In the genomic region with DNA sequence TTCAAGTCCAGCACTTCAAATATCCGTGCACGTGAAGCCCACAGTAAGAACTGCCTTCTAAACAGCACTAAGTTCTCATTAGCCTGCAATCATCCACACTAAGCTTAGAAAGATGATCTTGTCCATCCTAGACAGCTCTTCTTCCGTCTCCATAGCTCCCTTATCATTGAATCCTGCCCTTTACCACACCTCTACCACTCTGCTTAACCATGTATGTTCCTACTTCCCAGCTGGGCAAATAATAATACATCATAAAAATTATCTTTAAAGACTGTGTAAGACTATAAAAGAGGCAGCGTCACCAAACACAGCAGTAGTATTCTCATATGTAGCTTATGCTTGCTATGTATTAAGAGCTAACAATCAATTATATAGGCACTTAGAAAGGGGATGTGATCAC, we compare ENCODE assay signal across 33 mouse cellular contexts.
"Had no signal": no experiment of that assay in that cellular context is flagged by ENCODE, and none has a peak within 500 bp of the region (broad histone marks: within the 10 kb centered on the region; RNA-seq: fewer than 3 reads in every experiment).

No protein-coding gene starts in this region.

- H3K27ac ChIP-seq: heart, embryonic 10.5 days; heart, embryonic 13.5 days; heart, embryonic 15.5 days; hindbrain, embryonic 10.5 days; hindbrain, embryonic 12.5 days; hindbrain, embryonic 13.5 days; hindbrain, embryonic 14.5 days; hindbrain, embryonic 15.5 days; hindbrain, postnatal 0 days; kidney, embryonic 15.5 days; kidney, postnatal 0 days; layer of hippocampus, adult 2 months; left cerebral cortex, adult 2 months had no signal

- H3K27me3 ChIP-seq: heart, embryonic 12.5 days; heart, embryonic 13.5 days; heart, embryonic 15.5 days; hindbrain, embryonic 12.5 days; hindbrain, embryonic 13.5 days; hindbrain, embryonic 15.5 days; kidney, embryonic 15.5 days had no signal

- H3K4me2 ChIP-seq: heart, embryonic 11.5 days; heart, embryonic 12.5 days; heart, embryonic 13.5 days; heart, embryonic 15.5 days; hindbrain, embryonic 12.5 days; hindbrain, embryonic 13.5 days; hindbrain, embryonic 14.5 days; hindbrain, embryonic 15.5 days; kidney, embryonic 15.5 days had no signal

- H3K9ac ChIP-seq: heart, embryonic 12.5 days; heart, embryonic 13.5 days; heart, embryonic 15.5 days; hindbrain, embryonic 12.5 days; hindbrain, embryonic 13.5 days; hindbrain, embryonic 14.5 days; hindbrain, embryonic 15.5 days; kidney, embryonic 15.5 days had no signal

- DNase-seq: heart, postnatal 10 days; heart, postnatal 14 days; heart, postnatal 36 days; heart, postnatal 4 days; kidney, adult 11 months; kidney, adult 18-20 months; kidney, adult 2 months; kidney, adult 8-10 months; kidney, adult 9 months; kidney, postnatal 10 days; kidney, postnatal 14 days; kidney, postnatal 25 days; kidney, postnatal 36 days; kidney, postnatal 4 days; layer of hippocampus, adult 9-11 months; layer of hippocampus, postnatal 36 days had no signal

- H3K36me3 ChIP-seq: heart, embryonic 15.5 days; hindbrain, embryonic 12.5 days; hindbrain, embryonic 13.5 days; hindbrain, embryonic 15.5 days had no signal

- H3K4me3 ChIP-seq: heart, embryonic 10.5 days; heart, embryonic 12.5 days; heart, embryonic 13.5 days; heart, embryonic 15.5 days; hindbrain, embryonic 10.5 days; hindbrain, embryonic 12.5 days; hindbrain, embryonic 13.5 days; hindbrain, embryonic 15.5 days; kidney, embryonic 15.5 days; layer of hippocampus, adult 2 months; left cerebral cortex, adult 2 months had no signal

- ATAC-seq: hindbrain, embryonic 16.5 days; hindbrain, postnatal 0 days; inflammation-experienced regulatory T-cells, adult 6 months had no signal

- H3K4me1 ChIP-seq: heart, embryonic 10.5 days; heart, embryonic 12.5 days; heart, embryonic 13.5 days; heart, embryonic 15.5 days; hindbrain, embryonic 10.5 days; hindbrain, embryonic 15.5 days; kidney, embryonic 15.5 days had no signal

- H3K9me3 ChIP-seq: heart, embryonic 10.5 days; heart, embryonic 12.5 days; heart, embryonic 13.5 days; heart, embryonic 15.5 days; hindbrain, embryonic 10.5 days; hindbrain, embryonic 12.5 days; hindbrain, embryonic 13.5 days; hindbrain, embryonic 15.5 days; kidney, embryonic 15.5 days had no signal
